Mouse (Mus musculus): ENCODE results near the gene Plekhh2. TPM values are rescaled to one million over a fixed set of nuclear protein-coding genes. Genes with fewer than 3 reads are reported as not detected.
"Not testable (repeated sequence)": the region's sequence is repeated elsewhere in the genome, so short reads cannot be mapped to it uniquely, and the experiment has no call there.

The Plekhh2 gene
- total and polyA plus RNA-seq, 3 experiments: 0.21 to 1.7 (median 1.1) TPM

- no peaks in the 10 kb centered on the region for H3K79me2 ChIP-seq (replicated peaks; ENCODE audit: control insufficient read depth, extremely low read depth, insufficient read depth, poor library complexity, severe bottlenecking)
- no peaks in the 10 kb centered on the region for H3K27me3 ChIP-seq (replicated peaks)
- in situ Hi-C loops (cut with MboI; ENCODE audit: low pct_ligation_motif_present, low pct_unique_long_range_greater_than_20kb, low sequenced_read_pairs): loop anchor here (5.0 kb wide), 1 partner anchor 56 kb away; no protein-coding TSS in a partner anchor
- H3K4me1 ChIP-seq (ENCODE audit: control insufficient read depth in 1 of 2, insufficient read depth in 2 of 2): no peaks in the 10 kb centered on the region; a peak in 1 of 4 replicates
- no peak for DNase-seq (ENCODE audit: extremely low read depth)
- dilution Hi-C loops (cut with MboI; ENCODE audit: extremely low pct_ligation_motif_present, extremely low pct_unique_long_range_greater_than_20kb, low sequenced_read_pairs): no loop called here
- no peak overlapping the region for H3K27ac ChIP-seq (ENCODE audit: insufficient read depth, low read depth)
- H3K9me3 ChIP-seq (replicated peaks; ENCODE audit: low read length): no peaks in the 10 kb centered on the region
- TF ChIP-seq NELFE (IDR thresholded peaks at IDR 0.05; ENCODE audit: low read depth, low read length) (no peak), ELF1 (IDR thresholded peaks at IDR 0.05; ENCODE audit: low read depth, low read length) (no peak)
- no peak overlapping the region for H3K9ac ChIP-seq (ENCODE audit: insufficient read depth, low read depth)
- H3K4me3 ChIP-seq (replicated peaks in 1 of 3; ENCODE audit: low read depth in 2 of 3, low read length in 2 of 3, poor library complexity in 1 of 3): no peak overlapping the region
- H3K36me3 ChIP-seq (replicated peaks in 1 of 2; ENCODE audit: control insufficient read depth in 1 of 2, insufficient read depth in 1 of 2, low read length in 1 of 2): no peaks in the 10 kb centered on the region
- H3K4me2 ChIP-seq (ENCODE audit: insufficient read depth, low read depth, poor library complexity, severe bottlenecking): no peak overlapping the region
Measured at GRCm38 (mm10) chr17:84550902-84551877, 39.5 kb downstream of the Plekhh2 start.

DNA sequence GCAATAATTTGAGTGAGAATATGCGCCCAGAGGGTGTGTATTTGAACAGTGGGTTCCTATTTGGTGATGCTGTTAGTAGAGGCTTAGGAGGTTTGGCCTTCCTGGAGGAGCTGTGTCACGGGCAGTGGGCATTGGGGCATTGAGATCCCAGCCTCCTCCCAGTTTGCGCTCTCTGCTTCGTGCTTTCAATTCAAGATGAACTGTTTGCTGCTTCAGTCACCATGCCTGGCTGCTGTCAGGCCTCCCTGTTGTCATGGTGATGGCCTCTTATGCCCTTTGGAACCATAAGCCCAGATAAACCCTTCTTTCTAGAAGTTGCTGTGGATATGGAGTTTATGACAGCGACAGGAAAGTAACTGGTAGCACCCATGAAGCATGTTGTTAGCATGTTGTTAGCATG is 40.5 kb downstream of the Plekhh2 start:
- Histone ChIP-seq H3K9ac (ENCODE audit: insufficient read depth, low read depth) (no peak overlapping the region), H3K4me1 (ENCODE audit: control insufficient read depth in 1 of 2, insufficient read depth in 2 of 2) (no peaks in the 10 kb centered on the region), H3K9me3 (replicated peaks; ENCODE audit: low read length) (no peaks in the 10 kb centered on the region), H3K27ac (ENCODE audit: insufficient read depth, low read depth) (no peak overlapping the region), H3K27me3 (replicated peaks) (no peaks in the 10 kb centered on the region), H3K4me2 (ENCODE audit: insufficient read depth, low read depth, poor library complexity, severe bottlenecking) (no peak overlapping the region), H3K36me3 (replicated peaks in 1 of 2; ENCODE audit: control insufficient read depth in 1 of 2, insufficient read depth in 1 of 2, low read length in 1 of 2) (no peaks in the 10 kb centered on the region), H3K4me3 (replicated peaks in 1 of 3; ENCODE audit: low read depth in 2 of 3, low read length in 2 of 3, poor library complexity in 1 of 3) (no peak overlapping the region), H3K79me2 (replicated peaks; ENCODE audit: control insufficient read depth, extremely low read depth, insufficient read depth, poor library complexity, severe bottlenecking) (no peaks in the 10 kb centered on the region)
- TF ChIP-seq USF1 (IDR thresholded peaks at IDR 0.05; ENCODE audit: low read depth, low read length): no peak
- no peak for TF ChIP-seq UBTF (IDR thresholded peaks at IDR 0.05; ENCODE audit: low read depth, low read length)
- no peak for TF ChIP-seq POLR2AphosphoS2 (IDR thresholded peaks at IDR 0.05; ENCODE audit: low read depth, low read length)
- TF ChIP-seq ELF1 (IDR thresholded peaks at IDR 0.05; ENCODE audit: low read depth, low read length): no peak
- TF ChIP-seq USF2 (conservative IDR thresholded peaks at IDR 0.05; ENCODE audit: low read depth, low read length): no peak
- dilution Hi-C loops (cut with MboI; ENCODE audit: extremely low pct_ligation_motif_present, extremely low pct_unique_long_range_greater_than_20kb, low sequenced_read_pairs) (no loop called here), in situ Hi-C loops (cut with MboI; ENCODE audit: low pct_ligation_motif_present, low pct_unique_long_range_greater_than_20kb, low sequenced_read_pairs) (loop anchor here (5.0 kb wide), 1 partner anchor 55 kb away; no protein-coding TSS in a partner anchor)
- no peak for DNase-seq (ENCODE audit: extremely low read depth)

GRCm38 (mm10) chr17:84564264-84564663 is 52.6 kb downstream of the Plekhh2 start:
- H3K9me3 ChIP-seq (replicated peaks; ENCODE audit: low read length); H3K27ac ChIP-seq (ENCODE audit: insufficient read depth, low read depth); H3K9ac ChIP-seq (ENCODE audit: insufficient read depth, low read depth); H3K36me3 ChIP-seq (replicated peaks in 1 of 2; ENCODE audit: control insufficient read depth in 1 of 2, insufficient read depth in 1 of 2, low read length in 1 of 2); H3K4me1 ChIP-seq (ENCODE audit: control insufficient read depth in 1 of 2, insufficient read depth in 2 of 2); H3K4me3 ChIP-seq (replicated peaks in 1 of 3; ENCODE audit: low read depth in 2 of 3, low read length in 2 of 3, poor library complexity in 1 of 3); dilution Hi-C loops (cut with MboI; ENCODE audit: extremely low pct_ligation_motif_present, extremely low pct_unique_long_range_greater_than_20kb, low sequenced_read_pairs); H3K4me2 ChIP-seq (ENCODE audit: insufficient read depth, low read depth, poor library complexity, severe bottlenecking); DNase-seq (ENCODE audit: extremely low read depth); in situ Hi-C loops (cut with MboI; ENCODE audit: low pct_ligation_motif_present, low pct_unique_long_range_greater_than_20kb, low sequenced_read_pairs); H3K79me2 ChIP-seq (replicated peaks; ENCODE audit: control insufficient read depth, extremely low read depth, insufficient read depth, poor library complexity, severe bottlenecking); H3K27me3 ChIP-seq (replicated peaks): not testable (repeated sequence)
